ENCODE assay signal across 10 mouse cellular contexts in genomic region chr2:29716143-29716542, GRCm38 (mm10). TPM values are rescaled to one million over a fixed set of nuclear protein-coding genes. Genes with fewer than 3 reads are reported as not detected.
A peak's percentile ranks its signal among the peaks of the same experiment; 100 is the strongest.
DNase-seq lines count a peak whose midpoint lies in the region; ATAC-seq lines count a peak whose summit lies in the region.
"Had no signal": no experiment of that assay in that cellular context is flagged by ENCODE, and none has a peak within 500 bp of the region (broad histone marks: within the 10 kb centered on the region; RNA-seq: fewer than 3 reads in every experiment).

No protein-coding gene starts in this region.

- 37% methylated on average over 7 of the region's 7 CpGs for WGBS in hindbrain, embryonic 12.5 days
- WGBS in hindbrain, embryonic 14.5 days, result 47% methylated on average over 7 of the region's 7 CpGs
- 22% methylated on average over 7 of the region's 7 CpGs for WGBS in intestine, embryonic 14.5 days

- peak overlapping the region; percentile 57 for H3K27ac ChIP-seq in hindbrain, embryonic 12.5 days
- H3K27ac ChIP-seq in hindbrain, embryonic 14.5 days, result no peak overlapping the region
- peak overlapping the region; percentile 87 for H3K27ac ChIP-seq in intestine, embryonic 14.5 days (ENCODE audit: low read depth)

- no peaks in the 10 kb centered on the region for H3K27me3 ChIP-seq in hindbrain, embryonic 12.5 days
- no peaks in the 10 kb centered on the region for H3K27me3 ChIP-seq in hindbrain, embryonic 14.5 days (ENCODE audit: control insufficient read depth, insufficient read depth, low read length)
- no peaks in the 10 kb centered on the region for H3K27me3 ChIP-seq in intestine, embryonic 14.5 days (replicated peaks; ENCODE audit: control insufficient read depth, insufficient read depth, low read length)

- no peak overlapping the region for H3K4me2 ChIP-seq in hindbrain, embryonic 12.5 days (replicated peaks)
- no peak overlapping the region for H3K4me2 ChIP-seq in hindbrain, embryonic 14.5 days (replicated peaks)
- H3K4me2 ChIP-seq in intestine, embryonic 14.5 days (ENCODE audit: low read length), result peak overlapping the region; percentile 18; the same call in 1 of the 2 replicates

- H3K9ac ChIP-seq in hindbrain, embryonic 12.5 days, result 0 out of 2 replicates have a peak overlapping the region, but pooled peaks have one; percentile 8
- H3K9ac ChIP-seq in hindbrain, embryonic 14.5 days, result no peak overlapping the region
- H3K9ac ChIP-seq in intestine, embryonic 14.5 days (ENCODE audit: low read length), result no peak overlapping the region

- no peak for ATAC-seq in hindbrain, embryonic 12.5 days (ENCODE audit: low FRiP score)
- ATAC-seq in hindbrain, embryonic 14.5 days (ENCODE audit: low FRiP score), result no peak
- peak; percentile 44 for ATAC-seq in intestine, embryonic 14.5 days (replicated peaks; ENCODE audit: low FRiP score, low TSS enrichment, low read depth)

- peaks cover 63% of the 10 kb centered on the region for H3K36me3 ChIP-seq in hindbrain, embryonic 12.5 days
- H3K36me3 ChIP-seq in hindbrain, embryonic 14.5 days (replicated peaks; ENCODE audit: control insufficient read depth, insufficient read depth), result peaks cover 50% of the 10 kb centered on the region
- peaks cover 38% of the 10 kb centered on the region for H3K36me3 ChIP-seq in intestine, embryonic 14.5 days (ENCODE audit: control insufficient read depth, insufficient read depth, low read length)

- no peak overlapping the region for H3K4me3 ChIP-seq in hindbrain, embryonic 12.5 days
- H3K4me3 ChIP-seq in hindbrain, embryonic 14.5 days (replicated peaks; ENCODE audit: low read length), result no peak overlapping the region
- H3K4me3 ChIP-seq in intestine, embryonic 14.5 days (ENCODE audit: low read depth, low read length), result no peak overlapping the region

- H3K4me1 ChIP-seq in hindbrain, embryonic 12.5 days, result peaks cover 11% of the 10 kb centered on the region
- no peaks in the 10 kb centered on the region for H3K4me1 ChIP-seq in hindbrain, embryonic 14.5 days (replicated peaks; ENCODE audit: control insufficient read depth, insufficient read depth, low read length)
- H3K4me1 ChIP-seq in intestine, embryonic 14.5 days (replicated peaks; ENCODE audit: control insufficient read depth, insufficient read depth, low read length), result peaks cover 13% of the 10 kb centered on the region

- no peaks in the 10 kb centered on the region for H3K9me3 ChIP-seq in hindbrain, embryonic 12.5 days (replicated peaks)
- H3K9me3 ChIP-seq in hindbrain, embryonic 14.5 days (ENCODE audit: control insufficient read depth, low read length), result no peaks in the 10 kb centered on the region
- no peaks in the 10 kb centered on the region for H3K9me3 ChIP-seq in intestine, embryonic 14.5 days (ENCODE audit: control insufficient read depth, low read length)

- DNase-seq in embryo, embryonic 11 days, result peak; percentile 7
- DNase-seq in embryo, embryonic 10.5 days (ENCODE audit: low spot score), result no peak
- DNase-seq in hindbrain, embryonic 14.5 days (ENCODE audit: low spot score), result no peak
- peak; percentile 27 for DNase-seq in 3T3-L1 (ENCODE audit: low read depth, low spot score)
- DNase-seq in intestine, embryonic 14.5 days (ENCODE audit: low spot score), result no peak
- DNase-seq in thymus, adult 18-20 months, result no peak
- no peak for DNase-seq in urinary bladder, postnatal 25 days (ENCODE audit: low spot score)

RNA-seq across cellular contexts. Expression of gene Gm13420, which starts 35.3 kb away (rescaled TPM):
- not detected in 2 replicates for polyA plus RNA-seq in hindbrain, embryonic 12.5 days (2016; fragmentation: Nextera tagmentation; extraction: Ambion mirVana)
- polyA plus RNA-seq in hindbrain, embryonic 14.5 days (2014; fragmentation: Nextera tagmentation; extraction: Ambion mirVana), result 0.20 and 0.36 TPM in 2 replicates
- 0.82 and 1.1 TPM in 2 replicates for polyA plus RNA-seq in intestine, embryonic 14.5 days (2014; fragmentation: Nextera tagmentation; extraction: Ambion mirVana)

RNA-seq across cellular contexts. Expression of gene Gm13547, which starts 43.0 kb away (rescaled TPM):
- polyA plus RNA-seq in hindbrain, embryonic 12.5 days (2016; fragmentation: Nextera tagmentation; extraction: Ambion mirVana), result not detected in 2 replicates
- not detected in 2 replicates for polyA plus RNA-seq in hindbrain, embryonic 14.5 days (2014; fragmentation: Nextera tagmentation; extraction: Ambion mirVana)
- not detected in 2 replicates for polyA plus RNA-seq in intestine, embryonic 14.5 days (2014; fragmentation: Nextera tagmentation; extraction: Ambion mirVana)
- polyA plus RNA-seq: large intestine, adult 2 months; liver, embryonic 16.5 days had no signal

Comparison
In these comparisons a context has a peak if more than half of its experiments do, and no peak if none do; other contexts are left out.
1. DNase-seq: peak in embryo, embryonic 11 days (single experiment) and 3T3-L1 (single experiment); none in embryo, embryonic 10.5 days (single experiment), hindbrain, embryonic 14.5 days (single experiment), intestine, embryonic 14.5 days (single experiment), thymus, adult 18-20 months (0 of 2) and urinary bladder, postnatal 25 days (single experiment).